Mouse (Mus musculus): ENCODE measurements around the gene Pde4a. TPM values are rescaled to one million over a fixed set of nuclear protein-coding genes. Genes with fewer than 3 reads are reported as not detected.
"Not testable (repeated sequence)": the region's sequence is repeated elsewhere in the genome, so short reads cannot be mapped to it uniquely, and the experiment has no call there.

Pde4a gene
- polyA plus RNA-seq, 1 experiment, result 9.5 TPM

DNA sequence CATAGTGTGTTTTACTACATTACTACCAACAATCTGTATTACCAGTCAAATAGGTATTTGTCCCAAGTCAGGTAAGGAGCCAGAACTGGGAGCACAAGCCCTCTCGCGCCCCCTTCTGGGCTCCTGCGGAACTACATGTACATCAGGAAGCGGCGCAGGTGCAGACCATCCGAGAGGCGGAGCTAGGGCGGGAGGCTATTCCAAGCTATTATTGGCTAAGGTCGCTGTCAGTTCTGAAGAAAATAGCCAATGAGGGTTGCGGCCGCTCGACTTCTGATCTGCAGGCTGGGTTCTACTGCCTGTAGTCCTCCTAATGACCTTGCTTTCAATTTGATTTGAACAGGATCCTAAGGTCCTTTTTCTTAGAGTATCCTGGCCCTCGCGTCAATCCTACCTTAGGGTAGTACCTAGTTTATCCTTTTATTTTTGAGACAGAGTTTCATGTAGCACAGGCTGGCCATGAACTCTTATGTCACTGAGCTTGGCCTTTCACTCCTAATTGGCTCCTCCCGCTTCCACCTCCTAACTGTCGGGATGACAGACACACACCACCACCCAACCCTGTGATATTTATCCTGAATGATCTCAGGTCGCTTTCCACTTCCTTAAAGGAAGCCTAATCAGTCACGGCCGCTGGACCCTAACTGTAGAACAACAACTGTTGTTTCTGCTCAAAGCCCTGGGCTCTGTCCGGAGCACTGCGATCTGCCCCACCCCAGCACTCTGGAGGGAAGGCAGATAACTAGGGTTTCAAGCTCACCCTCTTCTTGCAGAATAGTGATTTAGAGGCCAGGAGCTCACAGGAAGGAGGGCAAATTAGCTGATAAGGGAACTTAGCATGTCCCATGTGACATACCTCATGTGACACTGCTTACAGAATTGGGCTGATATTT is 55.2 kb downstream of the Pde4a start:
- Histone ChIP-seq H3K9ac (ENCODE audit: low read depth, poor library complexity, severe bottlenecking) (0 out of 2 replicates have a peak overlapping the region, but pooled peaks have one; percentile 11), H3K27ac (ENCODE audit: insufficient read depth, low read length) (peak overlapping the region; percentile 42), H3K4me1 (ENCODE audit: control insufficient read depth, insufficient read depth, low read length) (no peaks in the 10 kb centered on the region), H3K9me3 (replicated peaks; ENCODE audit: control insufficient read depth, insufficient read depth, low read length, poor library complexity, severe bottlenecking) (no peaks in the 10 kb centered on the region), H3K36me3 (ENCODE audit: control insufficient read depth, insufficient read depth, low read length, poor library complexity, severe bottlenecking) (no peaks in the 10 kb centered on the region), H3K4me3 (ENCODE audit: low read depth, low read length) (peak overlapping the region; percentile 52), H3K27me3 (ENCODE audit: control insufficient read depth, insufficient read depth, low read length, poor library complexity, severe bottlenecking) (no peaks in the 10 kb centered on the region)
- TF ChIP-seq EP300 (IDR thresholded peaks at IDR 0.05; ENCODE audit: insufficient read depth, low read depth, low read length) (no peak), POLR2A (IDR thresholded peaks at IDR 0.05; ENCODE audit: insufficient read depth, low read length) (no peak), CTCF (IDR thresholded peaks at IDR 0.05; ENCODE audit: low read depth, low read length) (peak; percentile 86)

DNA sequence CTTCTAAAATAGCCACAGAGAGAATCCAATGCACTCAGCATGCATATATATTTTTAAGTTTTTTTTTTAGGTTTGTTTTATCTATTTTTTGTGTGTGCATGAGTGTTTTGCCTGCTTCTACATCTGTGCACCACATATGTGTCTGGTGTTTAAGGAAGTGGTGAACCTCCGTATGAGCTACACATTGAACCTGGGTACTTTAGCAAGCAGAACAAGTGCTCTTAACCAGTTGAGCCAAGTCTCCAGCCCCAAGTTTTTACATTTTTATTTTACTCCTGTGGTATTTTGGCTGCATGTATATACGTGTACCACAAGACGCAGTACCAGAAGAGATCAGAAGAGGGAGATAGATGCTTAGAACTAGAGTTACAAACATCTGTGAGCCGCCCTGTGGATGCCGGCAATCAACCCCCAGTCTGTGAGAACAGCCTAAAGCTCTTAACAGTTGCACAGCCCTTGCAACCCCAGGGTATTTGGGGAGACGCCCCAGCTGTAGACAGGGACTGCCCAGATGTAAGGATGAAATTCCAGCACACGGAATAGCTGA is 55.9 kb downstream of the Pde4a start:
- Histone ChIP-seq H3K27me3 (ENCODE audit: control insufficient read depth, insufficient read depth, low read length, poor library complexity, severe bottlenecking) (no peaks in the 10 kb centered on the region), H3K9me3 (replicated peaks; ENCODE audit: control insufficient read depth, insufficient read depth, low read length, poor library complexity, severe bottlenecking) (no peaks in the 10 kb centered on the region), H3K9ac (ENCODE audit: low read depth, poor library complexity, severe bottlenecking) (0 out of 2 replicates have a peak overlapping the region, but pooled peaks have one; percentile 11), H3K36me3 (ENCODE audit: control insufficient read depth, insufficient read depth, low read length, poor library complexity, severe bottlenecking) (no peaks in the 10 kb centered on the region), H3K4me1 (ENCODE audit: control insufficient read depth, insufficient read depth, low read length) (no peaks in the 10 kb centered on the region), H3K4me3 (ENCODE audit: low read depth, low read length) (no peak overlapping the region), H3K27ac (ENCODE audit: insufficient read depth, low read length) (no peak overlapping the region)
- TF ChIP-seq POLR2A (IDR thresholded peaks at IDR 0.05; ENCODE audit: insufficient read depth, low read length) (no peak), CTCF (IDR thresholded peaks at IDR 0.05; ENCODE audit: low read depth, low read length) (peak; percentile 32), EP300 (IDR thresholded peaks at IDR 0.05; ENCODE audit: insufficient read depth, low read depth, low read length) (no peak)

DNA sequence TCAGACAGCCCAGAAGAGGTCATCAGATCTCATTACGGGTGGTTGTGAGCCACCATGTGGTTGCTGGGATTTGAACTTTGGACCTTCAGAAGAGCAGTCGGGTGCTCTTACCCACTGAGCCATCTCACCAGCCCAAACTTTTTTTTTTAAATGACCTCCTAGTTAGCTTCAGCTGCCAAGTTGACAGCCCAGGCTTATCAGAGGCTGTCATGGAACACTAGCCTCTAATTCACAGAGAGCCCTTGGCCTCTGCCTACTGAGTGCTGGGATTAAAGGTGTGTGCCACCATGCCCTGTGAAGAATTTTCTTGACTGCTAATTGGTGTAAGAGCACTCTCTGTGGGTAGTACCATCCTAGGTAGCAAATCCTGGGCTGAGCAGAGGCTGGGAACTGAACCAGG is 58.0 kb downstream of the Pde4a start:
- not testable (repeated sequence) for H3K9ac ChIP-seq (ENCODE audit: low read depth, poor library complexity, severe bottlenecking); H3K36me3 ChIP-seq (ENCODE audit: control insufficient read depth, insufficient read depth, low read length, poor library complexity, severe bottlenecking); H3K9me3 ChIP-seq (replicated peaks; ENCODE audit: control insufficient read depth, insufficient read depth, low read length, poor library complexity, severe bottlenecking); H3K27me3 ChIP-seq (ENCODE audit: control insufficient read depth, insufficient read depth, low read length, poor library complexity, severe bottlenecking); H3K4me1 ChIP-seq (ENCODE audit: control insufficient read depth, insufficient read depth, low read length)
- peak overlapping the region; percentile 35 for H3K27ac ChIP-seq (ENCODE audit: insufficient read depth, low read length)
- H3K4me3 ChIP-seq (ENCODE audit: low read depth, low read length), result peak overlapping the region; percentile 17; the same call in 1 of the 2 replicates

DNA sequence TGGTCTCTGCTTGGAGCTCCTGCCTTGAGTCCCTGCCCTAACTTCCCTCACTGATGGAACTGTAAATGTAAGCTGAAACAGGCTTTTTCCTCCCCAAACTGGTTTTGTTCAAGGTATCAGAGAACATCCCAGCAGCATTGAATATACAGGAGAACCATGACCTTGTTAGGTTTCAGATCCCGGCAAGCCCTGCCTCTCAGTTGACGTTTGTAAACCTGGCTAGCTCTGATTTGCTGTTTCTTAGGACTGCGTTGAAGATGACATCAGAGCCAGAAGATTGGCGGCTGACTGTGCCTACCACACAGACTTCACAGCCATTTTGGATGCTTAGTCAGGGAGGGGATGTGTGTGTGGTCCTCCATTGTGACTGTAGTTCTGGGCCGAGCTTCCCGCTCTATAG is 58.4 kb downstream of the Pde4a start:
- H3K4me3 ChIP-seq (ENCODE audit: low read depth, low read length), result peak overlapping the region; percentile 44
- H3K27ac ChIP-seq (ENCODE audit: insufficient read depth, low read length), result peak overlapping the region; percentile 35
- no peaks in the 10 kb centered on the region for H3K4me1 ChIP-seq (ENCODE audit: control insufficient read depth, insufficient read depth, low read length)
- TF ChIP-seq CTCF (IDR thresholded peaks at IDR 0.05; ENCODE audit: low read depth, low read length) (no peak), POLR2A (IDR thresholded peaks at IDR 0.05; ENCODE audit: insufficient read depth, low read length) (peak; percentile 61), EP300 (IDR thresholded peaks at IDR 0.05; ENCODE audit: insufficient read depth, low read depth, low read length) (no peak)
- H3K9ac ChIP-seq (ENCODE audit: low read depth, poor library complexity, severe bottlenecking), result peak overlapping the region; percentile 13
- H3K36me3 ChIP-seq (ENCODE audit: control insufficient read depth, insufficient read depth, low read length, poor library complexity, severe bottlenecking), result no peaks in the 10 kb centered on the region
- no peaks in the 10 kb centered on the region for H3K9me3 ChIP-seq (replicated peaks; ENCODE audit: control insufficient read depth, insufficient read depth, low read length, poor library complexity, severe bottlenecking)
- H3K27me3 ChIP-seq (ENCODE audit: control insufficient read depth, insufficient read depth, low read length, poor library complexity, severe bottlenecking), result no peaks in the 10 kb centered on the region

DNA sequence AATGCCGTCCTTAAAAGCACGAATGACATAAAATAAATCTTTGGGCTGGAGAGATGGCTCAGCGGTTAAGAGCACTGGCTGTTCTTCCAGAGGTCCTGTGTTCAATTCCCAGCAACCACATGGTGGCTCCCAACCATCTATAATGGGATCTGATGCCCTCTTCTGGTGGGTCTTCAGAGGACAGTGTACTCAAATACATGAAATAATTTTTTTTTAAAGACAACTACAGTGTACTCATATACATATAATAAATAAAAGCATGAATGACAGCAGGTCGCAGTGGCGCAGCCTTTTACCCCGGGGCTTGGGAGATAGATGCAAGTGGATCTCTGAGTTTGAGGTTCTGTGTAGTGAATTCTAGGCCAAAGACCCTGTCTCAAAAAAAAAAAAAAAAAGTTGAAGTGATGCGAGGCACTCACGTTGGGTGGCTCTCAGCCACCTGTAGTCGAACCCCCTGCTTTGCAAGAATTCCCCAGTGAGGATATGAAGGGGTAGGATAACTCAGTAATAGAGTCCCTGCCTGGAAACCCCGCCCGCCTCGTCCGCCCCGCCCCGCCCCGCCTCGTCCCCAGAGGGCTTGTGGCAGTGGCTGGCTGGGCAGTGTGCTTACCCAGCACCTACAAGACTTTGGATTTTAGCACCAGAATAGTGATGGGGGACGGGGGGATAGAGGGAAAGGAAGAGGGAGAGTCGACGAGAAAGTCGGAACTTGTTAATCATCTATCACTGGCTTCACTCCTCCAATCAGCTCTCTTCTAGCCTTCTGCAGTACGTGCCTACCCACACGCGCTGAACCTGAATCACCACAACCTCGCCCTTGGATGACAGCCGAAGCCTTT is 59.3 kb downstream of the Pde4a start:
- Histone ChIP-seq H3K9me3 (replicated peaks; ENCODE audit: control insufficient read depth, insufficient read depth, low read length, poor library complexity, severe bottlenecking) (no peaks in the 10 kb centered on the region), H3K27ac (ENCODE audit: insufficient read depth, low read length) (peak overlapping the region; percentile 35), H3K36me3 (ENCODE audit: control insufficient read depth, insufficient read depth, low read length, poor library complexity, severe bottlenecking) (no peaks in the 10 kb centered on the region), H3K27me3 (ENCODE audit: control insufficient read depth, insufficient read depth, low read length, poor library complexity, severe bottlenecking) (no peaks in the 10 kb centered on the region), H3K4me1 (ENCODE audit: control insufficient read depth, insufficient read depth, low read length) (no peaks in the 10 kb centered on the region), H3K9ac (ENCODE audit: low read depth, poor library complexity, severe bottlenecking) (peak overlapping the region; percentile 13), H3K4me3 (ENCODE audit: low read depth, low read length) (peak overlapping the region; percentile 84)
- TF ChIP-seq EP300 (IDR thresholded peaks at IDR 0.05; ENCODE audit: insufficient read depth, low read depth, low read length) (no peak), POLR2A (IDR thresholded peaks at IDR 0.05; ENCODE audit: insufficient read depth, low read length) (no peak), CTCF (IDR thresholded peaks at IDR 0.05; ENCODE audit: low read depth, low read length) (no peak)

All from ES-Bruce4 (cell line).